Mouse (Mus musculus) forebrain, embryonic 14.5 days (tissue): ENCODE data around the gene Wdr12. TPM values are rescaled to one million over a fixed set of nuclear protein-coding genes. Genes with fewer than 3 reads are reported as not detected.
A peak's percentile ranks its signal among the peaks of the same experiment; 100 is the strongest.

Experiments used
- ATAC-seq: fragments of 200-750 bp; cut with Nextera tagmentation; 2 replicates; pipeline ENCODE4 v1.8.0; 2017; ENCODE audit warnings: mild to moderate bottlenecking, moderate library complexity
- DNase-seq: peaks from one replicate; pipeline ENCODE4 v3.0.0-alpha.2; 2015; ENCODE audit warnings: low spot score
- H3K27ac ChIP-seq: fragments of 300-500 bp; sonication (generic); 2 replicates; pipeline ENCODE4 v1.5.1; 2014; ENCODE audit warnings: low read depth, mild to moderate bottlenecking, control low read depth, low read length, moderate library complexity
- H3K27me3 ChIP-seq: fragments of 300-500 bp; sonication (generic); replicated peaks from 2 replicates; pipeline ENCODE4 v1.6.1; 2014; ENCODE audit warnings: low read length, control low read depth, mixed read lengths; ENCODE audit not compliant: control insufficient read depth, insufficient read depth
- H3K36me3 ChIP-seq: fragments of 300-500 bp; sonication (generic); 2 replicates; pipeline ENCODE4 v1.6.1; 2014; ENCODE audit warnings: low read length, control low read depth; ENCODE audit not compliant: control insufficient read depth, insufficient read depth
- H3K4me1 ChIP-seq: fragments of 300-500 bp; sonication (generic); 2 replicates; pipeline ENCODE4 v1.6.1; 2014; ENCODE audit warnings: antibody characterized with exemption, low read length, control low read depth; ENCODE audit not compliant: control insufficient read depth, insufficient read depth
- H3K4me2 ChIP-seq: fragments of 300-500 bp; sonication (generic); 2 replicates; pipeline ENCODE4 v1.6.1; 2014; ENCODE audit warnings: mild to moderate bottlenecking, control low read depth, low read length
- H3K4me3 ChIP-seq: fragments of 300-500 bp; sonication (generic); 2 replicates; pipeline ENCODE4 v1.5.1; 2014; ENCODE audit warnings: low read depth, low read length, control low read depth
- H3K9ac ChIP-seq: fragments of 300-500 bp; sonication (generic); 2 replicates; pipeline ENCODE4 v1.6.1; 2014; ENCODE audit warnings: mild to moderate bottlenecking, low read length, control low read depth, moderate library complexity
- H3K9me3 ChIP-seq: fragments of 300-500 bp; sonication (generic); replicated peaks from 2 replicates; pipeline ENCODE4 v1.6.1; 2016; ENCODE audit warnings: low read length, control low read depth, mixed read lengths; ENCODE audit not compliant: control insufficient read depth
- WGBS: fragments of 180-500 bp; shearing (Covaris S2); extraction: QIAGEN DNeasy Blood & Tissue Kit; methylation state at CpG from one replicate; pipeline ENCODE4 v1.1.7; 2014; 5-methylcytosine and 5-hydroxymethylcytosine counted together
- polyA plus RNA-seq: library from polyadenylated mRNA; unstranded; fragments of >200 nt; fragmentation: Nextera tagmentation; extraction: Ambion mirVana; gene quantifications from 2 replicates; pipeline ENCODE4 v1.2.1, GENCODE M21; 2014

Gene Wdr12
- polyA plus RNA-seq, 1 experiment from 2014 or later: 45.2 TPM

DNA sequence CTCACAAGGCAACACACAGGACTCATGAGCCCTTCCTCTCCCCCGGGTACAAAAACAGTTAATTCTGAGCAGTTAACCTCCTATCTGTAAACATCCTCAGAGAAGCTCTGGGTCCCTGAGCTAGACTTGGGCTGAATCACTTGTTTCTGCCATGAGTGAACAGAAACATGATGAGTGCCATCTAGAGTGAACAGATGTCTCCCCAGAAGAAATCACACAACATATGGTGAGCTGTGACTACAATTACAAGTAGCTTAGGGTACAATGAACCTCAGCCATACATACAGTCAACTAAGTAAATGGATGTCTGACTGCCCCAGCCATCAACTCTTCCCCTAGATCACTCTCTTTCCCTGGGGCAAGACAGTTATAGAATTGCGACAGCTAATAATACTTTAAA, 63.4 kb downstream of the Wdr12 start:
- no peak overlapping the region for H3K4me3 ChIP-seq
- no peak overlapping the region for H3K9ac ChIP-seq
- DNase-seq (peak; percentile 77), ATAC-seq (peak; percentile 84; the same call in 1 of the 2 replicates)
- H3K4me2 ChIP-seq: no peak overlapping the region
- H3K9me3 ChIP-seq: no peaks in the 10 kb centered on the region
- H3K27ac ChIP-seq: no peak overlapping the region; the same call in 1 of the 2 replicates
- H3K27me3 ChIP-seq: no peaks in the 10 kb centered on the region
- WGBS: 81% methylated on average over 2 of the region's 2 CpGs
- no peaks in the 10 kb centered on the region for H3K4me1 ChIP-seq
- H3K36me3 ChIP-seq: no peaks in the 10 kb centered on the region

Other genes with a start within 250 kb of the Wdr12 start
- gene Fam117b, start 185.6 kb downstream of the Wdr12 start, polyA plus RNA-seq: 24.2 and 28.4 TPM in 2 replicates
- 21.5 and 22.7 TPM in 2 replicates for gene Ica1l, start 55.5 kb downstream of the Wdr12 start, polyA plus RNA-seq
- gene Carf, start 398 bp downstream of the Wdr12 start, polyA plus RNA-seq: 6.1 and 7.7 TPM in 2 replicates
- gene Nbeal1, start 82.0 kb upstream of the Wdr12 start, polyA plus RNA-seq: 6.5 and 9.4 TPM in 2 replicates
- 3.3 and 3.6 TPM in 2 replicates for gene Cyp20a1, start 244.7 kb upstream of the Wdr12 start, polyA plus RNA-seq